Mouse (Mus musculus) midbrain, postnatal 0 days (tissue): ENCODE data around the gene Fam20a. TPM values are rescaled to one million over a fixed set of nuclear protein-coding genes. Genes with fewer than 3 reads are reported as not detected.

Source experiments
- ATAC-seq: fragments of 200-750 bp; cut with Nextera tagmentation; 2 replicates; pipeline ENCODE4 v1.8.0; 2017; ENCODE audit warnings: moderate number of reproducible peaks, mild to moderate bottlenecking, moderate TSS enrichment, moderate library complexity; ENCODE audit not compliant: low FRiP score
- DNase-seq: peaks from one replicate; pipeline ENCODE4 v3.0.0-alpha.2; 2015; ENCODE audit warnings: low spot score
- H3K27ac ChIP-seq: fragments of 300-500 bp; sonication (generic); 2 replicates; pipeline ENCODE4 v1.5.1; 2014; ENCODE audit warnings: low read depth, mild to moderate bottlenecking, low read length, mixed read lengths
- H3K27me3 ChIP-seq: fragments of 300-500 bp; sonication (generic); 2 replicates; pipeline ENCODE4 v1.6.1; 2014; ENCODE audit warnings: low read length, control low read depth, mixed read lengths; ENCODE audit not compliant: insufficient read depth
- H3K36me3 ChIP-seq: fragments of 300-500 bp; sonication (generic); 2 replicates; pipeline ENCODE4 v1.6.1; 2014; ENCODE audit warnings: low read length, control low read depth, mixed read lengths; ENCODE audit not compliant: insufficient read depth
- H3K4me1 ChIP-seq: fragments of 300-500 bp; sonication (generic); 2 replicates; pipeline ENCODE4 v1.6.1; 2014; ENCODE audit warnings: mild to moderate bottlenecking, control low read depth, antibody characterized with exemption, low read length, mixed read lengths; ENCODE audit not compliant: insufficient read depth
- H3K4me2 ChIP-seq: fragments of 300-500 bp; sonication (generic); 2 replicates; pipeline ENCODE4 v1.6.1; 2014; ENCODE audit warnings: low read depth, mild to moderate bottlenecking, low read length, mixed read lengths; ENCODE audit not compliant: poor library complexity, severe bottlenecking
- H3K4me3 ChIP-seq: fragments of 300-500 bp; sonication (generic); 2 replicates; pipeline ENCODE4 v1.5.1; 2014; ENCODE audit warnings: low read depth, mild to moderate bottlenecking, low read length, moderate library complexity
- H3K9ac ChIP-seq: fragments of 300-500 bp; sonication (generic); replicated peaks from 2 replicates; pipeline ENCODE4 v1.6.1; 2014; ENCODE audit warnings: mild to moderate bottlenecking, low read length, moderate library complexity, mixed read lengths; ENCODE audit not compliant: poor library complexity, severe bottlenecking
- H3K9me3 ChIP-seq: fragments of 300-500 bp; sonication (generic); 2 replicates; pipeline ENCODE4 v1.6.1; 2016; ENCODE audit warnings: low read length, control low read depth
- CTCF ChIP-seq: IDR thresholded peaks from 2 replicates; pipeline ENCODE4 v1.5.1; 2016; ENCODE audit warnings: antibody characterized with exemption, mild to moderate bottlenecking
- WGBS: fragments of 180-500 bp; shearing (Covaris S2); extraction: QIAGEN DNeasy Blood & Tissue Kit; methylation state at CpG from one replicate; pipeline ENCODE4 v1.1.7; 2014; 5-methylcytosine and 5-hydroxymethylcytosine counted together
- polyA plus RNA-seq: library from polyadenylated mRNA; unstranded; fragments of >200 nt; fragmentation: Nextera tagmentation; extraction: Ambion mirVana; gene quantifications from 2 replicates; pipeline ENCODE4 v1.2.1, GENCODE M21; 2015
- total RNA-seq: library from RNA; depleted of rRNA; stranded (reverse); fragments of >200 nt; gene quantifications from 2 replicates; pipeline ENCODE4 v1.2.3, GENCODE M21; 2014

The Fam20a gene
- total and polyA plus RNA-seq, 2 experiments from 2014 or later = 6.1 to 8.9 TPM

DNA sequence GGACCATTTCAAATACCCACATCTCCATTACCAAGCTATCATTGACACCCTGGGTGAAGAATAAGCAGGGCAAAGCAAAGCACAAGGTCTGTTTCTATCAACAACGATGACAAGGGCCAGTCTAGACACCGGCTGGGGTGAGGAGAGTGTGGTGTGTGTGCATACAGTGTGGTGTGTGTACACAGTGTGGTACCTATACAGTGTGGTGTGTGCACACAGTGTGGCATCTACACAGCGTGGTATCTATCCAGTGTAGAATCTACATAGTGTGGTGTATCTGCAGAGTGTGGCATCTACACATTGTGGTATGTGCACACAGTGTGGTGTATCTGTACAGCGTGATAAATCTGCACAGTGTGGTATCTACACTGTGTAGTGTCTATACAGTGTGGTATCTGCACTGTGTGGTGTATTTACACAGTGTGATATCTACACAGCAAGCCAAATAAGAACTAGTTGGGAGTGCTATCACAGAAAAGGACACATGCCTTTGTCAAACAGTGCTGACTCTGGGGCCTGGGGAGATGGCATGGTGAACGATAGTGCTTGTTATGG, 24.9 kb downstream of the Fam20a start:
- no peak overlapping the region for H3K9ac ChIP-seq
- no peak overlapping the region for H3K27ac ChIP-seq
- H3K4me3 ChIP-seq = no peak overlapping the region
- H3K27me3 ChIP-seq = no peaks in the 10 kb centered on the region
- no peak for DNase-seq
- TF ChIP-seq CTCF = no peak
- no peaks in the 10 kb centered on the region; the same call in 1 of the 2 replicates for H3K36me3 ChIP-seq
- H3K4me1 ChIP-seq = no peaks in the 10 kb centered on the region
- no peak overlapping the region for H3K4me2 ChIP-seq
- WGBS = 89% methylated on average over 5 of the region's 5 CpGs
- no peak for ATAC-seq
- no peaks in the 10 kb centered on the region for H3K9me3 ChIP-seq

- TF ChIP-seq CTCF = no peak
- Histone ChIP-seq H3K9ac (no peak overlapping the region), H3K4me3 (no peak overlapping the region), H3K36me3 (no peaks in the 10 kb centered on the region; the same call in 1 of the 2 replicates), H3K4me1 (no peaks in the 10 kb centered on the region), H3K27me3 (no peaks in the 10 kb centered on the region), H3K27ac (no peak overlapping the region), H3K4me2 (no peak overlapping the region), H3K9me3 (no peaks in the 10 kb centered on the region)
- WGBS = 88% methylated on average over 4 of the region's 4 CpGs
- DNase-seq (no peak), ATAC-seq (no peak)
Measured at GRCm38 (mm10) chr11:109696519-109696918, 25.6 kb downstream of the Fam20a start.

- H3K4me1 ChIP-seq = no peaks in the 10 kb centered on the region
- no peak for TF ChIP-seq CTCF
- no peak overlapping the region for H3K9ac ChIP-seq
- H3K36me3 ChIP-seq = no peaks in the 10 kb centered on the region; the same call in 1 of the 2 replicates
- no peaks in the 10 kb centered on the region for H3K27me3 ChIP-seq
- DNase-seq (no peak), ATAC-seq (no peak)
- H3K27ac ChIP-seq = no peak overlapping the region
- no peak overlapping the region for H3K4me2 ChIP-seq
- WGBS = 25% methylated on average over 3 of the region's 3 CpGs
- H3K9me3 ChIP-seq = no peaks in the 10 kb centered on the region
- H3K4me3 ChIP-seq = no peak overlapping the region
Measured at GRCm38 (mm10) chr11:109692737-109693136, 29.3 kb downstream of the Fam20a start.

- no peak for DNase-seq
- ATAC-seq = no peak
Measured at GRCm38 (mm10) chr11:109689539-109689938, 32.5 kb downstream of the Fam20a start.

GRCm38 (mm10) chr11:109682221-109682620, 39.9 kb downstream of the Fam20a start:
- Histone ChIP-seq H3K9me3 (no peaks in the 10 kb centered on the region), H3K4me2 (no peak overlapping the region), H3K9ac (no peak overlapping the region), H3K4me3 (no peak overlapping the region), H3K4me1 (no peaks in the 10 kb centered on the region), H3K27me3 (no peaks in the 10 kb centered on the region), H3K27ac (no peak overlapping the region), H3K36me3 (no peaks in the 10 kb centered on the region)
- DNase-seq = no peak
- ATAC-seq = no peak
- 91% methylated on average over 6 of the region's 6 CpGs for WGBS
- TF ChIP-seq CTCF = no peak

More at GRCm38 (mm10) chr11:109689539-109689938, 32.5 kb downstream of the Fam20a start:
- no peaks in the 10 kb centered on the region for H3K27me3 ChIP-seq
- no peaks in the 10 kb centered on the region for H3K36me3 ChIP-seq
- no peaks in the 10 kb centered on the region for H3K4me1 ChIP-seq
- no peaks in the 10 kb centered on the region for H3K9me3 ChIP-seq
- WGBS = 86% methylated on average over 4 of the region's 4 CpGs
- H3K4me2 ChIP-seq = no peak overlapping the region
- no peak overlapping the region for H3K4me3 ChIP-seq
- H3K27ac ChIP-seq = no peak overlapping the region
- TF ChIP-seq CTCF = no peak
- no peak overlapping the region for H3K9ac ChIP-seq

GRCm38 (mm10) chr11:109681556-109681955, 40.5 kb downstream of the Fam20a start:
- no peaks in the 10 kb centered on the region for H3K4me1 ChIP-seq
- no peak for DNase-seq
- H3K36me3 ChIP-seq = no peaks in the 10 kb centered on the region
- WGBS = 88% methylated on average over 3 of the region's 3 CpGs
- no peak overlapping the region for H3K27ac ChIP-seq
- H3K9ac ChIP-seq = no peak overlapping the region
- H3K27me3 ChIP-seq = no peaks in the 10 kb centered on the region
- H3K4me3 ChIP-seq = no peak overlapping the region
- no peak for TF ChIP-seq CTCF
- no peaks in the 10 kb centered on the region for H3K9me3 ChIP-seq
- no peak overlapping the region for H3K4me2 ChIP-seq
- no peak for ATAC-seq
